Mouse (Mus musculus) B cell, adult 2 months (primary cell): Measurements from ENCODE around the gene Stab2.
A peak's percentile ranks its signal among the peaks of the same experiment; 100 is the strongest.

ENCODE experiments used
- DNase-seq, 2 experiments: peaks; one replicate each; pipeline ENCODE4 v3.0.0; 2022

The Stab2 gene

DNA sequence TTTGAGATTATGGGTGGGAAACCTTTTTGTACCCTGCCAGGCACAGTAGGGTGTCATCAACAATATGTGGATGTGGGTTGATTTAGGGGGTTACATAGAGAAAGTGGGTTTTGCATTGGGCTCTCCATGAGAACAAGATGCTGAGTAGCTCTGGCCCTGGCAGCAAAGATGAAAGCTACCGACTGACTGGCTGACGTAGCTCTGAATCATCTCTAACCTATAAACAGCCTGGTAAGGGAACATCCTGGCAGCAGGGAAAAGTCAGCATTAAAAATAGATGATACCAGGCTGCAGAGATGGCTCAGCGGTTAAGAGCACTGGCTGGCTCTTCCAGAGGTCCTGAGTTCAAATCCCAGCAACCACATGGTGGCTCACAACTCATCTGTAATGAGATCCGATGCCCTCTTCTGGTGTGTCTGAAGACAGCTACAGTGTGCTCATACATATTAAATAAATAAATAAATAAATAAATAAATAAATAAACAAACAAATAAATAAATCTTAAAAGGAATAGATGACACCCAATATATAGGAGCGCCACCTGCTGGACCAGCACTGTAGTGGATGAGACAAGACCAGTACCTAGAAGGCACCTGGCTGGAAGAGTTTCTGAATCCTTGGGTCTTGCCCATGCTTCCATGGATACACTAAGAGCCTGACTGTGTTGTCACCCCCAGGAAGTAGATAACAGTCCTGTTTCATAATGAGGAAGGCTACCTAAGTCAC, 31.7 kb downstream of the Stab2 start:
- DNase-seq = peak; percentile 57 to 60

DNA sequence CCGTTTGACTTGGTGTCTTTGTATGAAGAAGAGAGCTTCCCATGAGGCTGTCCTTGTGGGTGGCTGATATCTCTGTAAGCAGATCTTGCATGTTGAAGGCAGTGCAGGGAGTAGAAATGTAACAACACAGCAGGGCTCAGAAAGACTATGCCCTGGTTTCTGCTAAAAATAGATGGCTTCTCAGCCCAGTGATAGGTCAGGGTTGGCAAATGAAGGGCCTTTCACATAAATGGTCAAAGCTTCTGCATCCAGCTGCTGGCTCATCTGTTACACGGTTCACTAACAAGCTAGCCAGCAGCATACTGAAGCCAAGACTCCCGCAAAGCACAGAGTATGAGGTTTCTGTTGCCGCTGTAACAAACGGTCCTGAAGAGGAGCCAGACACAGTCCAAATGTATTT, 34.5 kb downstream of the Stab2 start:
- DNase-seq = no peak

DNA sequence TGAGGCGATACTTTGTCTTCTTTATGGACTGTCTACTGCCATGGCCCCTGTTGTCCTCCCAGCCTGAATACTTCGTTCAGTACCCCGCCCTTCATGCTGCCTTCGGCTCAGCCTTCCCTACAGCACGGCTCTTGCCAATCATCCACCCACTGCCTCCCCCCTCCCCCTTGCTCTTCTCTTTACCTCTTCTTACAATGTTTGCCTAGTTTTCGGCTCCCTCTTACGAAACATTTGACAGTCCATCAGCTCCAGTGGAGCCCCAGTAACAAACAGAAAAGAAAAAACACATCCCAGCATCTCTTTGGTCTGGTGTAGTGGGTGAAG, 35.4 kb downstream of the Stab2 start:
- no peak for DNase-seq

DNA sequence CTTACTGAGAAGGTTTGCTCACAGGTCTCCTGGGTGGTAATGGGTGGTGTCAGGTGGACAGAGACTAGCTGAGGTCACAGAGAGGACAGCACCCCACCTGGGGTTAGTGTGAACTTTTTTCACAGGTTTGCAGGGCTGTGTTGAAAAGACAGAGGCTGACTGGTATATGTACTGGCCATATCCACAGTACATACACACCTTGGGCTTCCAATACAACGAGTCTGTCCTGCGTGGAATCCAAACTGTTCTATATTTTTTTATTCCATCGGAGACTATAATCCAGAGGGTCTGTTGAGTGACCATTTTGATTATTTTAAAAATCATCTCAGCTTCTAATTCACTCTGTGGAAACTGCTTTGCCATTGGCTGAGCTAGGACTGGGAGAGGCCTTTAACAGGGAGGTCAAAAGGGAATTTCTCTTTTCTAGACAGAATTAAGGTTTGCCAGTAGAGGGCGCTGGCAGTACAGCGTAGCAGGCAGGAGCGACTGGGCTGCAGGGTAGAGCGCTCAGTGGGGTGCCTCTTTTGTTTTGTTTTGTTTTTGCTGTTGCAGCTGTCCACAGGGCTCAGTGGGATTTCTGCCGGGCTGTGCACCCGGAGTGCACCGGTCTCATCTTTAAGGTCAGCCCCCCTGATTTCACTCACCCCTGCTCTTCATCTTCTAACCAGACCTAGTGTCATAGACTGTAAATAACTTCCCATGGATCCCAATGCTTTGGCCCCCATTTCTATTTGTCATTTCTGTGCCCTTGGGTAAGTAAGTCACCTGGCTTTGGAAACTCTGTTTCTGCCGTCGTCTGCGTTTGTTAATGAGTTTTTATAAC, 35.9 kb downstream of the Stab2 start:
- peak; percentile 60 to 62 for DNase-seq

DNA sequence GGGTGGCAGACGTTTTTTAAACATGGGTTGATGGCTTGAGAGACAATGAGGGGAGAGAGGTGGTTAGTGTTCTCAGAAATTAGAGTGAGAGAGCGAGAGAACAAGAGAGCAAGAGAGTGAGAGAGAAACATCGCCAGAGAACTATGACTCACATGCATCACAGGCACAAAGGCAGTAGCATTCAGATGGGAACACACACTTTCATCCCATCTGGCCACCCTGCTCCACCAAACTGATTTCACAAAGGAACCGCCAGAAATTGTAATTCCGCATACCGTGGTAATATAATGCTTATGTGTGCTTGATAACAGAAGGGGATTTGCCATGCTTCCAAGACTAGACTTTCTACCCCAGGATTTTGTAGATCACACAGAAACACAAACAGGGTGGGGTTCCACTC, 38.5 kb downstream of the Stab2 start:
- no peak for DNase-seq

DNA sequence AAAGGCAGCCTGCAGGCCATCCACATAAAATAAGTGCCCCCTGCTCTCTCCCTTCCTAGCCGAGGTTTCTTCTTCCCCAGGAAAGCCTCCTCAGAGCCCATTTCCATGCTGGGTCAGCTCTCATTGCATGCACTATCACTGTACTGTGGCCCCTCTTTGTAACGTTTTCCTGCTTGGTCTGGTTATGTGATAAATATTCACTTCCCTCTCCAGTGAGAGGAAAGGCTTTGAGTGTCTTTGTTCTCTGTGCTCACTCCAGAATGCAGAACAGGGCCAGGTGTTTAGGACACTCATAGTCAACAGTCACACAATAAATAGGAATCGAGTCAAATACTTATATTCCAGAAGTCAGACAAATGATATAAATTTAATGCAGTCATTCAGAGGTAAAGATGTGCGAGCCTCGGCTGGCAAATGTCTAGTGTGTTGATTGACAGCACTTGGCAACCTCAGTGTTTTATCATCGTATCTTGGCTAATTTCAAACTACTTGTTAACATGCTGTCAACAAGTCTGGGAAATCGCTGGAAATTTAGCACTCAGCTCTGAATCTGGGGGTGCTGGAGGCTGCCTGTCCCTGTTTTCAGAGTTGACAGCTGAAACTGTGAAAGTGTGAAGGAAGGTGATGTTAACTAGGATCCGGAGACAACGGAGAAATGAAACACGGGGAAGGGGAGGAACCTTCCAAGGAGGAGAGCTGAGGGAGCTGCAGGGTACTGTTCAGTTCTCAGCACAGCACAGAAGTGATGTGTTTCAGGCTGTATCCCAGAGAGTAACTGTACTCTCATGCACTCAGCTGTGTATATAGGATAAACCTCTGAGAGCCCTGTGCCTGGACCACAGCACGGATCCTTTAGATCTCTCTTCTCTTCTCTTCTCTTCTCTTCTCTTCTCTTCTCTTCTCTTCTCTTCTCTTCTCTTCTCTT, 46.0 kb downstream of the Stab2 start:
- no peak for DNase-seq

DNA sequence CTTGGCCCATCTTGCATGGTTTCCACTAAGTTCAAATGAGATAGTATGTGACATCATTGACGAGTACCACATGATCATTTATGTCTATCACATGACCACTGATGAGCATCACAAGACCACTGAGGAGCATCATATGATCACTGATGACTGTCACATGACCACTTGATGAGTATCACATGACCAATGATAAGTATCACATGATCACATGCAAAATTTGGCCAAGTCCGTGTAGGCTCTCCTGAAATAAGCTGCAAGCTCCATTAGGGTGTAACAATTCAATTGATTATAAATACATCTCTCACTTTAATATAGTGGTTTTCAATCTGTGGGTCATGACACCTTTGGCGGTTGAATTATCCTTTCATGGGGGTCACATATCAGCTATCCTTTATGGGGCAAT, 52.5 kb downstream of the Stab2 start:
- DNase-seq = no peak

DNA sequence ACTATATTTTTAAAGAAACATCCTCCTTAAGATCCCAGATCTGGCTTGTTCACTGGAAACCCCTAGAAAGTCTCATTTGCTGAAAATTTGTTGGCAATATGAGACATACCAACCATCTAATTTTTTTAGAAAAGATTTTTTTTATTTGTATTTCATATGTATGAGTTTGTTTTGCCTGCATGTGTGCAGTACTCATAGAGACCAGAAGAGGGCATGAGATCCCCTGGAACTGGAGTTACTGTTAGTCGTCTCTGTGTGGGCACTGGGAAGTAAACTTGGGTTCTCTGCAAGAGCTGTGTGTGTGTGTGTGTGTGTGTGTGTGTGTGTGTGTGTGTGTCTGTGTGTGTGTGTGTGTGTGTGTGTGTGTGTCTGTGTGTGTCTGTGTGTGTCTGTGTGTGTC, 55.1 kb downstream of the Stab2 start:
- DNase-seq = no peak

DNA sequence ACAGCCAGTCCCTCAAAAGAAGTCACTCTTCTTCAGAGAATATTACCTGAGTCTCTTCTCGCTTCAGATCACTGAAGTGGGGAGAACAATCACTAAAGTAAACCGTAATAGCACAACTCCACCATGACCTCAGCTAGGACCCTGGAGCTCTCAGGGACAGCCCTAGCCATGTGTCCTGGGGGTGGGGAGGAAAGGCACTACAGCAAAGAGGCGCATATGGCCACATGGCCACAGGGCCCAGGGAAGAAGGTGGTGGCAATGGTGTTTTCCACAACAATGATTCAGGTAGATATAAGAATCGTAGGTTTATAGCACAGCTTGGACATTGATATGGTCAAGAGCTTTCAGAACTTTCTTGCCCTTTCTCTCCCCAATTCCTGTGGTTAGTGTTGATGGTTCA, 57.0 kb downstream of the Stab2 start:
- no peak for DNase-seq

DNA sequence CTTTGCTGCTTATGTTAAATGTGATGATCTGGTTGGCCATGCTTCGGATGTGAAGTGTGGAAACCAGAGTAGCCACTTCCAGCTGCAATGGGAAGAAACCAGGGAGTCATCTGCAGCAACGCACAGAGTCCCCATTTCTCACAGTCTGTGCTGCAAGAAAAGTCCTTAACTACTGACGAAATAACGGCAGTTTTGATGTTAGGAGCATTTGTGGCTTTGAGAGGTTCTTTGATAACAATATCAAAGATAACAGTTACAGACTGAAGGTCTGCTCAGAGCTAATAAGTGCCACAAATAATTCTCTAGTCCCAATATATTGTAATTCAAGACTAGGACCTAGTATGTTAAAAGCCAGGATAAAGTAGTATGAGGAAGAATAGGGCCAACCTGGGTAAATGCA, 57.9 kb downstream of the Stab2 start:
- no peak for DNase-seq

DNA sequence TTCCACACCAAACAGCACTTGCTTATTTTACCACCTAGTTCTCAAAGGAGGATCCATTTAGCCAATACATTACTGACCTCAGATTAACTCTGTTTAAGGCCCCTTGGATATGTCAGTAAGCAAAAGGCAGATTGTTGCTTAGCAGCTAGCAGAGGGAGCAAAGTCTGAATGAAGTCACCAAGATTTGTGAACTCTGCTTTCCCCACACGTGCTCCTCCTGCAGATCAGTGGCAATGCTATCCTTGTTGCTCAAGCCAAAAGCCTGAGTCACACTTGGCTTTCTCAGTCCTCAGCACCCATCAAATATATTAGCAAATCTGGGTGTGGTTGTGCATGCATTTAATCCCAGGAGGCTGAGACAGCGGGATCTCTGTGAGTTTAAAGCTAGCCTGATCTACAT, 60.3 kb downstream of the Stab2 start:
- no peak for DNase-seq

DNA sequence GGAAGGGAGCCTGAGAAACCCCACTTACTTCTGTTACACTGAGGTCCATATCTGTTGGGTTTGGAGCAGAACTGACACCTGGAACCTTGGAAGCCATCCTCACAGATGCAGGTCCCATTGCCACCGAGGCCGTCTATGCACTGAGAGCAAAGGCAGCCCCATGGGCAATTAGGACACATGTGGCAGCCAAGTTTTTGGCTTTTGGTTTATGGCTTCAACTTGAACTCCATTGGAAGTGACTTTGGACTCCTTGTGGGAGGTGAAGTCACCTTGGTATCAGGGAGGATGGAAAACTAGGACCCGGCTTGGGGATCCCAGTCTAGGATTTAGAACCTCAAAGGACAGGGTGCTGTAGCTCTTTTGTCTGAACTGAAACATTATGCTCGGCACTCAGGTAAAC, 67.2 kb downstream of the Stab2 start:
- no peak for DNase-seq

DNA sequence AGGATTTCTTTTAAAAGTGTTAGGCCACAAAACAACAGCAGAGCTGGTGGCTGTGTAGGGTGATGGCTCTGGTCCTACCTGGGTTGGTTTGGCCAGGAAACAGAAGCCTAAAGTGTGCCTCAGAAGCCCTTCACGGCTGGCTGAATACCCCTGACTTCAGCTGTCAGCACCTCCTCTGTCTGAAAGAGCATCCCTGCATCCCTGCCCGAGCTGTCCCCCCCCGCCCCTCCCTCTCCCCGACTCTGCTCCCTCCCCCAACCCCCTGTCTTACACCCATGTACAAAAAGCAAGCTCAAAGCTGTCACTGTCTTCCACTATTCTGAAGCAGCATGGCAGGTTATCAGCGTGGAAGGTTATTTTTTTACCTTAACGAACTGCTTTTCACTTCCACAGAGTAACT, 73.4 kb downstream of the Stab2 start:
- peak; percentile 27 to 36 for DNase-seq

DNA sequence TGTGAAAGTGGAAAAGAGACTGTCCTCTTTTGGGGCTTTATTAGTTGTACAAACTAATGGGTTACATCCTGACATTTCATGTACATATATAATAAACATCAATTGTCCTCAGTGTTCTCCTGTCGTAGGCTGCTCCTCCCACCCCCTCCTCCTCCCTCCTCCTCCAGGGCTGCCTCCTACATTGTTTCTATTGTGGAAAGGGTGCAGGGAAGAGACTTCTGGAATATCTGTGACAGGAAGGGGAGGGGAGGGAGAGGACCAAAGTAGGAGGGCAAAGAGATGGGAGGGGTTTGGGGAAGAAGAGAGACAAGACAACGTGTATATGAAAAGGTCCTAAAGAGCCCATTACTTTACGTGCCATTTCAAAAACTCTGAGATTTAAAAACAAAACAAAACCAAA, 73.9 kb downstream of the Stab2 start:
- no peak for DNase-seq

DNA sequence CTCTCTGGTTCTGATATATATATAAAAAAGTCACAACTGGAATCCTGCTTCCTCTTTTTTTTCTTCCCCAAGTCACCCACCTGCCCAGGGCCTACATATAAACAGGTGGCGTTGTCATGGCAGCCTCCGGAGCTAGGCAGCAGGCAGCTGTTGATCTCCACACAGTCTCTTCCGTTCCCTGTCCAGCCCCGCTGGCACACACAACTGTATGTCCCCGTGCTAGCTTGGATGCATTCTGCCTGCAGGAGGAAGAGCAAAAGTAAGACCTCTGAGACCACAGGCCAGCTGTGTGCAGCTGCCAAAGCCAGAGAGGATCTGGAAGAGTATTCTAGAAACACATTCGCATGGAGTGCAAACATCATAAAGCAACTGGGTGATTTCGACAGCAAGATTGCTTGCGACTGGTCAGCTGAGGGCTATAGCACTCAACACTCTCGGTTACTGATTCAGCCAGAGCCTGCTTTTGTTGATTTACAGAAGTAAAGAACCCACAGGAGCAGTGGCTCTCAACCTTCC, 74.6 kb downstream of the Stab2 start:
- peak; percentile 75 to 77 for DNase-seq

DNA sequence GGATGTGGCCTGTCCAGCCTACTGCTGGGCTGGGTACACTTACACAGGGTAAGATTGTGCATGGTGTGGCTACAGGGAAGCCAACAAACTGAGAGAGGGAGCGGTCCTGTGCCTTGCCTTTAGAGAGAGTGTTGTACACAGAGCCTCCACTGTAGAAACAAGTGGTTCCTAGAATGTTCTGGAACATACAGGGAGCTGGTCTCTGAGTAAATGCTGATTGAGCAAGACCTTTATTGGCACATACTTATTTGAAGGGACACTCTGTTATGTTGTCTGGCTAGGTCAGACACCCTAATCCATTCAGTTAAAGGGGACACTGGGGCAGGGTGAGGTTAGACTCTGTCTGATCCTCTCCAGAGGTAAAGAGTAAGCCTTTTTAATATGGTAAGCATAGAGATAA, 84.2 kb downstream of the Stab2 start:
- no peak for DNase-seq

DNA sequence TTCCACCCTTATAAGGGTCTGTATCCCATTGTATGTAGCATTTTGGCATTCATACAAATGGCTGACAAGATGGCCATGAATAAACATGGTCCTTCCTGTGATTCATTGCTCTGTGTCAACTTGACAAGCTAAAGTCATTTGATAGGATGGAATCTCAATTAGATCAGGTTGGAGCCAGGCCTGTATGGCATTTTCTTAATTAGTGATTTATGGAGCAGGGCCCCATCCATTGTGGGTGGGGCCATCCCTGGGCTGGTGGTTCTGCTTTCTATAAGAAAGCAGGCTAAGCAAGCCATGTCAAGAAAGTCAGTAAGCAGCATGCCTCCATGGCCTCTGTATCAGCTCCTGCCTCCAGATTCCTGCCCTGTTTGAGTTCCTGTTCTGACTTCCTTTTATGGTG, 92.2 kb downstream of the Stab2 start:
- no peak for DNase-seq

DNA sequence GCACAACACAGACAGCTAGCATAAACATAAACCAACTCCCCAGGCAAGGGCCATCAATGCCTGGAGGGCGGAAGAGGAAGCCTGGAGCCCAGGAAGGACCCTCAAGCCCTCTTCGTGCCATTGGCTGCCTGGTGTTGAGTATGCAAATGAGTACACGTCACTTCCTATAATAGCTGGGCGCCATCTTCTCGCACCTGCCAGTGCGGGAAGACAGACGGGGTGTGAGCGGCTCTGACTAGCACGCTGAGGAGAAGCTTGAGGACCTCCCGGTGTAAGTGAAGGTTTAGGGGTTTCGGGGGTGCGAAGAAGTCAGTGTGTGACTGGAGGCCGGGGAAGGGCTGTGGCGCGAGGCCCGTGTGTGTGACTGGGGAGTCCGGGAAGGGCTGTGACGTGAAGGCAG, 99.3 kb downstream of the Stab2 start:
- no peak for DNase-seq

DNA sequence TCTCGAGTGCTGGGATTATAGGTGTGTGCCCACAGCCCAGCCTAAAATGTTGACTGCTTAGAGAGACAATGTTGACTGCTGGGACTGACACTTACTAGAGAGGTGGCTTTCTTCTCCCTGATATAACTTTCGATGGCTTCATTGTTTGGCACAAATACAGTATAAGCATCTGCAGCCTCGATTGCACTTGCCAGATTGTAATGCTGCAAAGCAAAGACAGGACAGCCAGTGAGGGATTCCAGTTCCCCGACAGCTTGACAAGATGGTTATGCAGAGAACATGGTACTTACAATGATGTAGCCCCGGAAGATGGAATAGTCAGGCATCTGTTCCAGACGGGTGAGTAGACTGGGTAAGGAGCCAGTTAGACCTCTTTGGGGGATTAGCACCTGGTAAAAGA, 100.8 kb downstream of the Stab2 start:
- DNase-seq = no peak

DNA sequence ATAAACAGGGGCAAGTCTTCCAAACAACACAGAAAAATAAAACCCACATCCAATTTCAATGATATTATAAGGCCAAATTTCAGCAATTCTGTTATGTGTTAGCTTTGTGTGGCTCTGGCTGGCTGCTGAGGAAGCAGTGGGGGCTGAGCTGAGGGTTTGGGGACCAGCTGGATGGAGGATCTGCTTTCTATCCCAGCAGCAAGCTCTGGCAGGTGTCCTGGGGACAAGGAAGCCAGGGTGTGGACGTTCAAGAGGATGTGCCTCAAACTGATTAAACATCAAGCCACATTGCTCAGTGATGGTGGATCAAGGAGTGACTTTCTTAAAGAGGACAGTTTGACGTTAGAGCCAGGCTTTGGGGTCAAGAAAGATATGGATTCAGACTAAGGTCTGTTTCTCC, 112.3 kb downstream of the Stab2 start:
- DNase-seq = no peak

DNA sequence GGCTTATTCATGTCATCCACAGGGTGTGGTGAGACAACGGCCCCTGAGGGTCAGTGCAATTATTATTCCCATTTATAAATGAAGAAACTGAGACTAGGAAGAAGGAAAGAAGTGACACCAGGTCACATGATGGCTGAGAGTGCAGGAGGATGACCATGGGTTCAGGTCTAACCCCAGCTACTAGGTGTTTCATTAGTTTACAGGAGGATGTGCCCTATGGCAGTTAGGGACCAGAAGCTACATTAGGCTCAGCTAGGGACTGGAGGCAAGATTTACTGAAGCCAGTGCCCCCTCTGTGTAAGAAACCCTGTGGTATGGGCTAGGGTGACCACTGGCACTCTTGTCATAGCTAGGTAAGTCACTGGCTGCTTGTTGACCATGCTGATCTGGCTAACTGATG, 116.8 kb downstream of the Stab2 start:
- DNase-seq = no peak

DNA sequence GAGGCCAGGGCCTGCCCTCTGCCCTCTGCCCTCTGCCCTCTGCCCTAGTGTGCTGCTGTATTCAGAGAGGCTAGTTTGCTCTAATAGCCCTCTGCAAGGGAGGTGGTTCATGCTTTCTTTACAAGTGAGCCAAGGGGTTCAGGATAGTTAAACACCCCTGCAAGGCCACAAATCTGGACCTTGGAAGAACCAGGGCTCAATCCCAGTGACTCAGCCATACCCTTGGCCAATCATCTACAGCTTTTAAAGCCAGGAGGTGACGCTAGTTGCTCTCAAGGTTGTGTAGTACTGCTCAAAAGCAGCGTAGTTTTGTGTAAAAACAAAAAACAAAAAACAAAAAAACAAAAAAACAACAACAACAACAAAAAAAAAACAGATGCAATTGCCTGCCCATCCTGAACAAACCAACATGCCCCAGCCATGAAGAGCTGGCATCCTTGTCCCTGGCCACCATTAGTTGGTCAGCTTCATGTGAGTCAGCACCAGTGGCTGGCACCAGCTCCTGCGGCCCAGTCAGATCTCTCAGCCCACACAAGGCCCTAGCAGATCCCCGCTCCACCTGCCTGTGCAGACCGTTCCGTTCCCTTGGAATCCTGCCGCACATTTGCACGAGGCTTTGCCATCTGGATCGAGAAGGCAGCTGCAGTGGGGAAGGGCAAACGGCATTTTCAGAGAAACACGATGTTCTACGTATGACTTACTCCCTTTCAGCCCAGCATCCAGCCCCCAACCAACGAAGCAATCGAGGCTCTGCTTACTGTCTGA, 117.5 kb downstream of the Stab2 start:
- DNase-seq = no peak

DNA sequence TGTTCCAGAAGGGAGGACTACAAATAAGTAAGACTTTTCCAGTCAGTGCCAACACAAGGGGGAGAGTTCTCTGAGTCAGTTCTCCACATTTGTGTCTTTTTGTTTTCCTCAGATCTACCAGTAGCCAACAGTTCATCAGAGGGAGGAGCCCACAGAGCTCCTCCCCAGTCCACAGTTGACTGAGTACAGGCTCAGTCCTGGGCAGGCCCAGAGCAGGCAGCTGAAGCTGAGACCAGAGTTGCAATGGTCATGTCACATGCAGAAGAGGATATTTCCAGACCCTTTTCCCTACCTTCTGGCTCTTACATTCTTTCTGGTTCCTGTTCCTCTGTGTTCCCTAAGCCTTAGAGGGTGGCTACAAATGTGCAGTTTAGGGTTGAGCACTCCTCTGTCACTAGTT, 118.4 kb downstream of the Stab2 start:
- DNase-seq = no peak
